Mouse (Mus musculus) CD4-positive, CD25-positive, alpha-beta regulatory T cell, adult 4 months (primary cell): ENCODE results near the gene Gm9. TPM values are rescaled to one million over a fixed set of nuclear protein-coding genes. Genes with fewer than 3 reads are reported as not detected.
"Not testable (repeated sequence)": the region's sequence is repeated elsewhere in the genome, so short reads cannot be mapped to it uniquely, and the experiment has no call there.

Experiments used
- ATAC-seq: one replicate; pipeline ENCODE4 v1.8.0; 2017
- polyA plus RNA-seq, 2 experiments: library from polyadenylated mRNA; unstranded; fragments of 100-300 nt; shearing (Covaris generic); gene quantifications; one replicate each; pipeline ENCODE4 v1.2.1; 2017

The Gm9 gene
- polyA plus RNA-seq: not detected

- no peak for ATAC-seq
Measured at GRCm38 (mm10) chrX:37210941-37211340, at the start of gene Gm9. Gene Gm9, minus strand, starts transcription at chrX:37211041.

- ATAC-seq: not testable (repeated sequence)
Measured at GRCm38 (mm10) chrX:37249619-37250018, 38.8 kb upstream of the Gm9 start, which contains the start of gene Rhox3a. Gene Rhox3a, plus strand, starts transcription at chrX:37249919.

GRCm38 (mm10) chrX:37244676-37245075, 33.8 kb upstream of the Gm9 start, which contains the start of gene Rhox2a:
Gene Rhox2a, plus strand, starts transcription at chrX:37244976.
- ATAC-seq: not testable (repeated sequence)

- ATAC-seq: not testable (repeated sequence)
Measured at GRCm38 (mm10) chrX:37222158-37222557, 11.3 kb upstream of the Gm9 start, which contains the start of gene Rhox1. Gene Rhox1, minus strand, starts transcription at chrX:37222258.

GRCm38 (mm10) chrX:37198676-37199075, 12.2 kb downstream of the Gm9 start:
- ATAC-seq: no peak

- peak; percentile 7 for ATAC-seq
Measured at GRCm38 (mm10) chrX:37191744-37192379, 19.0 kb downstream of the Gm9 start.

GRCm38 (mm10) chrX:37191105-37191743, 19.6 kb downstream of the Gm9 start, which contains the start of the genes Ndufa1 and Rnf113a1:
Gene Ndufa1, minus strand, starts transcription at chrX:37191163.
Gene Rnf113a1, plus strand, starts transcription at chrX:37191245.
- peak; percentile 87 for ATAC-seq

- no peak for ATAC-seq
Measured at GRCm38 (mm10) chrX:37190755-37191104, 20.1 kb downstream of the Gm9 start.

GRCm38 (mm10) chrX:37184401-37184800, 26.4 kb downstream of the Gm9 start:
- not testable (repeated sequence) for ATAC-seq

GRCm38 (mm10) chrX:37168742-37169141, 42.1 kb downstream of the Gm9 start, which contains the start of gene Akap14:
Gene Akap14, minus strand, starts transcription at chrX:37168842.
- no peak for ATAC-seq

- ATAC-seq: peak; percentile 93
Measured at GRCm38 (mm10) chrX:37167085-37167484, 43.8 kb downstream of the Gm9 start.

- ATAC-seq: no peak
Measured at GRCm38 (mm10) chrX:37163115-37163514, 47.7 kb downstream of the Gm9 start.

- peak; percentile 86 for ATAC-seq
Measured at GRCm38 (mm10) chrX:37161169-37161568, 49.7 kb downstream of the Gm9 start.

Other genes with a start within 250 kb of the Gm9 start
- gene Sept6, start 219.2 kb downstream of the Gm9 start, polyA plus RNA-seq: 100 to 1,000 TPM; 150 to 159 TPM
- gene Sowahd, start 162.2 kb downstream of the Gm9 start, polyA plus RNA-seq: not detected
- 1,000 to 10,000 TPM in 1 of 2 experiments, 100 to 1,000 TPM in 1; 487 to 1,066 TPM for gene Rpl39, start 125.6 kb downstream of the Gm9 start, polyA plus RNA-seq
- 10 to 100 TPM; 34.4 to 38.5 TPM for gene Upf3b, start 100.7 kb downstream of the Gm9 start, polyA plus RNA-seq
- gene Nkap, start 84.2 kb downstream of the Gm9 start, polyA plus RNA-seq: 10 to 100 TPM; 23.9 to 29.3 TPM
- gene Akap14, start 42.2 kb downstream of the Gm9 start, polyA plus RNA-seq: under 1 TPM in 1 of 2 experiments, not detected in 1; 0.30 TPM
- 100 to 1,000 TPM; 210 to 310 TPM for gene Ndufa1, start 19.9 kb downstream of the Gm9 start, polyA plus RNA-seq
- gene Rnf113a1, start 19.8 kb downstream of the Gm9 start, polyA plus RNA-seq: 10 to 100 TPM; 14.2 to 14.8 TPM
- under 1 TPM in 1 of 2 experiments, not detected in 1; 0.38 TPM for gene Rhox1, start 11.2 kb upstream of the Gm9 start, polyA plus RNA-seq
- gene Rhox2a, start 33.9 kb upstream of the Gm9 start, polyA plus RNA-seq: not detected
- not detected for gene Rhox3a, start 38.9 kb upstream of the Gm9 start, polyA plus RNA-seq
- gene Rhox4a, start 54.3 kb upstream of the Gm9 start, polyA plus RNA-seq: under 1 TPM in 1 of 2 experiments, not detected in 1; 0.33 TPM
- not detected for gene Rhox3a2, start 169.0 kb upstream of the Gm9 start, polyA plus RNA-seq
- gene Rhox4a2, start 179.8 kb upstream of the Gm9 start, polyA plus RNA-seq: under 1 TPM in 1 of 2 experiments, not detected in 1; 0.77 TPM
- gene Rhox2b, start 201.0 kb upstream of the Gm9 start, polyA plus RNA-seq: not detected
- not detected for gene Rhox4b, start 221.5 kb upstream of the Gm9 start, polyA plus RNA-seq
- not detected for gene Rhox2c, start 242.6 kb upstream of the Gm9 start, polyA plus RNA-seq
- gene Rhox3c, start 247.5 kb upstream of the Gm9 start, polyA plus RNA-seq: not detected